Mouse (Mus musculus) layer of hippocampus, adult 9-10 months (tissue): ENCODE data around the gene Gm20388.

Experiments
- DNase-seq: peaks from one replicate; pipeline ENCODE4 v3.0.0; 2022; ENCODE audit warnings: low spot score

Gm20388 gene

GRCm38 (mm10) chr8:122675596-122676420 lies 2765.2 kb downstream of the Gm20388 start:
- no peak for DNase-seq

GRCm38 (mm10) chr8:122676621-122677480 lies 2766.2 kb downstream of the Gm20388 start:
- DNase-seq, result no peak

- no peak for DNase-seq
Observed at GRCm38 (mm10) chr8:122677481-122678021, 2766.9 kb downstream of the Gm20388 start.

GRCm38 (mm10) chr8:122678061-122678895 lies 2767.6 kb downstream of the Gm20388 start:
- DNase-seq, result no peak

- no peak for DNase-seq
Observed at GRCm38 (mm10) chr8:122678896-122679210, 2768.2 kb downstream of the Gm20388 start.

GRCm38 (mm10) chr8:122679325-122679920 lies 2768.8 kb downstream of the Gm20388 start:
- DNase-seq, result no peak

GRCm38 (mm10) chr8:122680171-122680570 lies 2769.5 kb downstream of the Gm20388 start:
- DNase-seq, result no peak

- no peak for DNase-seq
Observed at GRCm38 (mm10) chr8:122682820-122683219, 2772.2 kb downstream of the Gm20388 start.

GRCm38 (mm10) chr8:122685097-122685861 lies 2774.6 kb downstream of the Gm20388 start:
- DNase-seq, result no peak

GRCm38 (mm10) chr8:122686879-122687278 lies 2776.2 kb downstream of the Gm20388 start:
- no peak for DNase-seq

GRCm38 (mm10) chr8:122689315-122689714 lies 2778.7 kb downstream of the Gm20388 start:
- DNase-seq, result no peak

GRCm38 (mm10) chr8:122691018-122691417 lies 2780.4 kb downstream of the Gm20388 start:
- DNase-seq, result no peak

GRCm38 (mm10) chr8:122692152-122692551 lies 2781.5 kb downstream of the Gm20388 start:
- no peak for DNase-seq

GRCm38 (mm10) chr8:122695438-122696042 lies 2784.9 kb downstream of the Gm20388 start:
- no peak for DNase-seq

GRCm38 (mm10) chr8:122697181-122697581 lies 2786.5 kb downstream of the Gm20388 start:
- DNase-seq, result no peak

- DNase-seq, result no peak
Observed at GRCm38 (mm10) chr8:122697586-122697985, 2786.9 kb downstream of the Gm20388 start.

- DNase-seq, result no peak
Observed at GRCm38 (mm10) chr8:122698254-122698768, 2787.7 kb downstream of the Gm20388 start.

- DNase-seq, result no peak
Observed at GRCm38 (mm10) chr8:122699005-122699492, 2788.4 kb downstream of the Gm20388 start, which contains the start of gene Cbfa2t3. Gene Cbfa2t3 (minus strand): TSS chr8:122699109.

- no peak for DNase-seq
Observed at GRCm38 (mm10) chr8:122700628-122701027, 2790.0 kb downstream of the Gm20388 start.
